Mouse (Mus musculus): ENCODE results near the gene Tuba3b. TPM values are rescaled to one million over a fixed set of nuclear protein-coding genes. Genes with fewer than 3 reads are reported as not detected.
A peak's percentile ranks its signal among the peaks of the same experiment; 100 is the strongest.

The Tuba3b gene
- polyA plus RNA-seq, 1 experiment from 2014 or later: not detected

- Histone ChIP-seq H3K4me1 (replicated peaks; ENCODE audit: insufficient read depth, low read length) (no peaks in the 10 kb centered on the region), H3K27ac (no peak within 1 kb of the TSS), H3K27me3 (ENCODE audit: insufficient read depth, low read length) (no peaks in the 10 kb centered on the region), H3K36me3 (ENCODE audit: insufficient read depth, low read length) (no peaks in the 10 kb centered on the region), H3K9ac (ENCODE audit: low read depth, low read length) (no peak within 1 kb of the TSS), H3K4me2 (ENCODE audit: low read length) (no peak within 1 kb of the TSS), H3K4me3 (replicated peaks; ENCODE audit: low read depth, low read length) (no peak within 1 kb of the TSS), H3K9me3 (replicated peaks; ENCODE audit: low read length) (no peaks in the 10 kb centered on the region)
- ATAC-seq (replicated peaks; ENCODE audit: low FRiP score, low read depth) (no peak; the same call in 1 of the 2 replicates), DNase-seq (ENCODE audit: low spot score) (peak; percentile 79)
- 22% methylated on average over 7 of the region's 7 CpGs for WGBS
- no peak for TF ChIP-seq CTCF (IDR thresholded peaks at IDR 0.05; ENCODE audit: low read depth)
Measured at GRCm38 (mm10) chr6:145614219-145614618, 1.3 kb upstream of the Tuba3b start, which contains the start of gene Lmntd1. Gene Lmntd1 (minus strand): TSS chr6:145614319.

- Histone ChIP-seq H3K4me3 (replicated peaks; ENCODE audit: low read depth, low read length) (no peak overlapping the region), H3K27ac (0 out of 2 replicates have a peak overlapping the region, but pooled peaks have one; percentile 6), H3K4me2 (ENCODE audit: low read length) (no peak overlapping the region), H3K27me3 (ENCODE audit: insufficient read depth, low read length) (no peaks in the 10 kb centered on the region), H3K9me3 (replicated peaks; ENCODE audit: low read length) (no peaks in the 10 kb centered on the region), H3K36me3 (ENCODE audit: insufficient read depth, low read length) (no peaks in the 10 kb centered on the region), H3K9ac (ENCODE audit: low read depth, low read length) (no peak overlapping the region), H3K4me1 (replicated peaks; ENCODE audit: insufficient read depth, low read length) (no peaks in the 10 kb centered on the region)
- DNase-seq (ENCODE audit: low spot score): peak; percentile 62
- 73% methylated on average over 5 of the region's 5 CpGs for WGBS
- no peak for ATAC-seq (replicated peaks; ENCODE audit: low FRiP score, low read depth)
- no peak for TF ChIP-seq CTCF (IDR thresholded peaks at IDR 0.05; ENCODE audit: low read depth)
Measured at GRCm38 (mm10) chr6:145616402-145617229, 1.1 kb downstream of the Tuba3b start.

GRCm38 (mm10) chr6:145623141-145623540, 7.6 kb downstream of the Tuba3b start:
- DNase-seq (ENCODE audit: low spot score) (no peak), ATAC-seq (replicated peaks; ENCODE audit: low FRiP score, low read depth) (no peak)
- WGBS: 81% methylated on average over 4 of the region's 4 CpGs
- H3K9me3 ChIP-seq (replicated peaks; ENCODE audit: low read length): no peaks in the 10 kb centered on the region
- H3K4me1 ChIP-seq (replicated peaks; ENCODE audit: insufficient read depth, low read length): no peaks in the 10 kb centered on the region
- no peak overlapping the region for H3K4me3 ChIP-seq (replicated peaks; ENCODE audit: low read depth, low read length)
- no peak overlapping the region for H3K9ac ChIP-seq (ENCODE audit: low read depth, low read length)
- H3K27ac ChIP-seq: no peak overlapping the region
- no peak overlapping the region for H3K4me2 ChIP-seq (ENCODE audit: low read length)
- TF ChIP-seq CTCF (IDR thresholded peaks at IDR 0.05; ENCODE audit: low read depth): no peak
- H3K27me3 ChIP-seq (ENCODE audit: insufficient read depth, low read length): no peaks in the 10 kb centered on the region
- no peaks in the 10 kb centered on the region for H3K36me3 ChIP-seq (ENCODE audit: insufficient read depth, low read length)

GRCm38 (mm10) chr6:145630269-145630668, 14.7 kb downstream of the Tuba3b start:
- no peak for TF ChIP-seq CTCF (IDR thresholded peaks at IDR 0.05; ENCODE audit: low read depth)
- ATAC-seq (replicated peaks; ENCODE audit: low FRiP score, low read depth) (no peak), DNase-seq (ENCODE audit: low spot score) (no peak)
- Histone ChIP-seq H3K9me3 (replicated peaks; ENCODE audit: low read length) (no peaks in the 10 kb centered on the region), H3K4me3 (replicated peaks; ENCODE audit: low read depth, low read length) (no peak overlapping the region), H3K4me1 (replicated peaks; ENCODE audit: insufficient read depth, low read length) (no peaks in the 10 kb centered on the region), H3K36me3 (ENCODE audit: insufficient read depth, low read length) (no peaks in the 10 kb centered on the region), H3K27ac (no peak overlapping the region), H3K27me3 (ENCODE audit: insufficient read depth, low read length) (no peaks in the 10 kb centered on the region), H3K4me2 (ENCODE audit: low read length) (no peak overlapping the region), H3K9ac (ENCODE audit: low read depth, low read length) (no peak overlapping the region)
- WGBS: 48% methylated on average over 6 of the region's 6 CpGs

- H3K27ac ChIP-seq: no peak overlapping the region
- H3K9me3 ChIP-seq (replicated peaks; ENCODE audit: low read length): no peaks in the 10 kb centered on the region
- no peaks in the 10 kb centered on the region for H3K36me3 ChIP-seq (ENCODE audit: insufficient read depth, low read length)
- no peaks in the 10 kb centered on the region for H3K27me3 ChIP-seq (ENCODE audit: insufficient read depth, low read length)
- ATAC-seq (replicated peaks; ENCODE audit: low FRiP score, low read depth): no peak
- no peak overlapping the region for H3K9ac ChIP-seq (ENCODE audit: low read depth, low read length)
- no peaks in the 10 kb centered on the region for H3K4me1 ChIP-seq (replicated peaks; ENCODE audit: insufficient read depth, low read length)
- DNase-seq (ENCODE audit: low spot score): no peak
- no peak overlapping the region for H3K4me3 ChIP-seq (replicated peaks; ENCODE audit: low read depth, low read length)
- no peak for TF ChIP-seq CTCF (IDR thresholded peaks at IDR 0.05; ENCODE audit: low read depth)
- WGBS: 88% methylated on average over 2 of the region's 2 CpGs
- no peak overlapping the region for H3K4me2 ChIP-seq (ENCODE audit: low read length)
Measured at GRCm38 (mm10) chr6:145634454-145634853, 18.9 kb downstream of the Tuba3b start.

GRCm38 (mm10) chr6:145636682-145637081, 21.1 kb downstream of the Tuba3b start:
- Histone ChIP-seq H3K4me3 (replicated peaks; ENCODE audit: low read depth, low read length) (no peak overlapping the region), H3K27me3 (ENCODE audit: insufficient read depth, low read length) (no peaks in the 10 kb centered on the region), H3K4me1 (replicated peaks; ENCODE audit: insufficient read depth, low read length) (no peaks in the 10 kb centered on the region), H3K27ac (no peak overlapping the region), H3K4me2 (ENCODE audit: low read length) (no peak overlapping the region), H3K9ac (ENCODE audit: low read depth, low read length) (no peak overlapping the region), H3K36me3 (ENCODE audit: insufficient read depth, low read length) (no peaks in the 10 kb centered on the region), H3K9me3 (replicated peaks; ENCODE audit: low read length) (no peaks in the 10 kb centered on the region)
- WGBS: 43% methylated on average over 4 of the region's 4 CpGs
- peak; percentile 63 for DNase-seq (ENCODE audit: low spot score)
- TF ChIP-seq CTCF (IDR thresholded peaks at IDR 0.05; ENCODE audit: low read depth): no peak
- no peak for ATAC-seq (replicated peaks; ENCODE audit: low FRiP score, low read depth)

Data from kidney, postnatal 0 days (tissue).